ENCODE assay signal across 18 mouse cellular contexts in genomic region chr4:45728825-45729224, GRCm38 (mm10).
DNase-seq lines count a peak whose midpoint lies in the region; ATAC-seq lines count a peak whose summit lies in the region.
"Had no signal": no experiment of that assay in that cellular context is flagged by ENCODE, and none has a peak within 500 bp of the region (broad histone marks: within the 10 kb centered on the region; RNA-seq: fewer than 3 reads in every experiment).

No protein-coding gene starts in this region.

- H3K9ac ChIP-seq in heart, embryonic 11.5 days (ENCODE audit: low read depth, low read length), result no peak overlapping the region
- H3K9ac ChIP-seq: heart, embryonic 13.5 days; hindbrain, embryonic 13.5 days; liver, embryonic 12.5 days had no signal

- H3K4me3 ChIP-seq in heart, embryonic 11.5 days (ENCODE audit: low read depth, low read length), result no peak overlapping the region
- H3K4me3 ChIP-seq: heart, embryonic 13.5 days; hindbrain, embryonic 13.5 days; liver, embryonic 12.5 days; megakaryocyte, embryonic 14.5 days had no signal

- H3K4me1 ChIP-seq in heart, embryonic 11.5 days (ENCODE audit: control insufficient read depth, insufficient read depth, low read length), result peaks cover 18% of the 10 kb centered on the region
- H3K4me1 ChIP-seq: liver, embryonic 12.5 days had no signal

- H3K4me2 ChIP-seq in heart, embryonic 11.5 days, result no peak overlapping the region
- H3K4me2 ChIP-seq: heart, embryonic 13.5 days; hindbrain, embryonic 13.5 days; liver, embryonic 12.5 days had no signal

- no peaks in the 10 kb centered on the region for H3K9me3 ChIP-seq in heart, embryonic 11.5 days (replicated peaks; ENCODE audit: control insufficient read depth, low read length)
- H3K9me3 ChIP-seq: heart, embryonic 13.5 days; hindbrain, embryonic 13.5 days; liver, embryonic 12.5 days; megakaryocyte, embryonic 14.5 days had no signal

- H3K36me3 ChIP-seq in heart, embryonic 11.5 days (ENCODE audit: control insufficient read depth, insufficient read depth, low read length), result no peaks in the 10 kb centered on the region
- H3K36me3 ChIP-seq: heart, embryonic 13.5 days; hindbrain, embryonic 13.5 days; liver, embryonic 12.5 days had no signal

- no peak overlapping the region for H3K27ac ChIP-seq in heart, embryonic 11.5 days (ENCODE audit: low read depth, low read length)
- H3K27ac ChIP-seq: heart, embryonic 13.5 days; liver, embryonic 12.5 days had no signal

- H3K27me3 ChIP-seq in heart, embryonic 11.5 days (ENCODE audit: control insufficient read depth, insufficient read depth, low read length), result no peaks in the 10 kb centered on the region
- H3K27me3 ChIP-seq: heart, embryonic 13.5 days had no signal

- ATAC-seq in heart, embryonic 11.5 days (replicated peaks; ENCODE audit: insufficient number of reproducible peaks, low FRiP score, low TSS enrichment), result no peak
- ATAC-seq: liver, embryonic 12.5 days; lung, postnatal 0 days had no signal

- DNase-seq in kidney, adult 11 months, result peak; percentile 10
- no peak for DNase-seq in kidney, postnatal 25 days
- DNase-seq in adrenal gland, adult 8-10 months, result peak; percentile 59
- peak; percentile 77 for DNase-seq in embryo, embryonic 10.5 days (ENCODE audit: low spot score)
- DNase-seq in retina, embryonic 14.5 days (ENCODE audit: low spot score), result peak; percentile 37
- no peak for DNase-seq in heart, postnatal 4 days
- DNase-seq: cerebellum, adult 9-11 months; gastrocnemius, postnatal 36 days; kidney, adult 18-20 months; kidney, postnatal 36 days; right cerebral cortex, postnatal 4 days; thymus, adult 18-20 months had no signal

- 55% methylated on average over 4 of the region's 4 CpGs for WGBS in heart, embryonic 11.5 days (ENCODE audit: insufficient replicate concordance)

Comparison
In these comparisons a context has a peak if more than half of its experiments do, and no peak if none do; other contexts are left out.
1. DNase-seq: peak in kidney, adult 11 months (single experiment), adrenal gland, adult 8-10 months (single experiment), embryo, embryonic 10.5 days (single experiment) and retina, embryonic 14.5 days (single experiment); none in kidney, postnatal 25 days (0 of 2) and heart, postnatal 4 days (single experiment).